Mouse (Mus musculus) cortical plate, adult 2 months (tissue): ENCODE measurements at regions not wholly inside any gene's neighbourhood (a gene's known extent, or its start where the extent isn't known, plus 50 kb on each side); places are given as distances from the start of the nearest gene placed in this dataset.

Experiments
- H3K27ac ChIP-seq: fragments of 200-500 bp; 2 replicates; pipeline ENCODE4 v1.5.1; 2012; ENCODE audit warnings: low read length, control low read depth, inconsistent platforms; ENCODE audit not compliant: insufficient read depth
- H3K4me1 ChIP-seq: fragments of 200-500 bp; 2 replicates; pipeline ENCODE4 v1.6.1; 2011; ENCODE audit warnings: low read length; ENCODE audit not compliant: control insufficient read depth, insufficient read depth
- H3K4me3 ChIP-seq: fragments of 200-500 bp; 2 replicates; pipeline ENCODE4 v1.5.1; 2011; ENCODE audit warnings: mild to moderate bottlenecking, low read length, control low read depth; ENCODE audit not compliant: insufficient read depth
- CTCF ChIP-seq: fragments of 200-500 bp; IDR thresholded peaks from 2 replicates; pipeline ENCODE4 v1.5.1; 2011; ENCODE audit warnings: mild to moderate bottlenecking, control low read depth, low read length; ENCODE audit not compliant: insufficient read depth; ENCODE audit errors: extremely low read depth
- POLR2A ChIP-seq: fragments of 200-500 bp; IDR thresholded peaks from 2 replicates; pipeline ENCODE4 v1.6.1; 2011; ENCODE audit warnings: mild to moderate bottlenecking, low read length, control low read depth; ENCODE audit not compliant: insufficient read depth; ENCODE audit errors: extremely low read depth

DNA sequence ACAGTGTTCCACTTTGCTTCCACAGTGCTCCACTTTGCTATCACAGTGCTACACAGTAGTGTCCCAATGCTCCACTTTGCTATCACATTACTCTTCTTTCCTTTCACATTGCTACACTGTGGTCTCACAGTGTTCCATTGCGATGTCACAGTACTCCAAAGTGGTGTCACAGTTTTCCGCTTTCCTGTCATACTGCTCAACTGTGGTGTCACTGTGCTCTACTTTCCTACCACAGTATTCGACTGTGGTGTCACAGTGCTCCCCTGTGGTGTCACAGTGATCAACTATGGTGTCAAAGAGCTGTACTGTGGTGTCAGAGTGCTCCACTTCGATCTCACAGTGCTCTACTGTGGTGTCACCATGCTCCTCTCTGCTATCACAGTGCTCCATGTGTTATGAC lies 76.1 kb upstream of the Trpm1 start:
- Histone ChIP-seq H3K27ac (no peak overlapping the region), H3K4me1 (no peaks in the 10 kb centered on the region), H3K4me3 (no peak overlapping the region)
- no peak for TF ChIP-seq POLR2A
- peak; percentile 35 for TF ChIP-seq CTCF

DNA sequence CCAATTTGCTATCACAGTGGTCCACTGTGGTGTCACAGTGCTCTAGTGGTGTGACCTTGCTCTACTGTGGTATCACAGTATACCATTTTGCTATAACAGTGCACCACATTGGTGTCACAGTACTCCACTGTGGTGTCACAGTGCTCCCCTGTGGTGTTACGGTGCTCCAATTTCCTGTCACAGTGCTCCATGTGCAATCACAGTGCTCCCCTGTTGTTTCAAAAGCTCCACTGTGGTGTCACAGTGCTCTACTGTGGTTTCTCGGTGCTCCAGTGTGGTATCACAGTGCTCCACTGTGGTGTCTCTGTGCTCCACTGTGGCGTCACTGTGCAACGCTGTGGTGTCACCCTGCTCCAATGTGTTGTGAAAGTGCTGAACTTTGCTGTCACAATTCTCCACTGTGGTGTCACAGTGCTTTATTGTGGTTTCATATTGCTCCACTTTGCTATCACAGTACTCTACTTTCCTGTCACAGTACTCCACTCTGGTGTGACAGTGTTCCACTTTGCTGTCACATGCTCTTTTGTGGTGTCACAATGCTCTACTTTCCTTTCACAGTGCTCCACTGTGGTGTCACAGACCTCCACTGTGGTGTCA lies 76.8 kb upstream of the Trpm1 start:
- no peak for TF ChIP-seq CTCF
- no peak for TF ChIP-seq POLR2A
- Histone ChIP-seq H3K27ac (no peak overlapping the region), H3K4me3 (no peak overlapping the region)

DNA sequence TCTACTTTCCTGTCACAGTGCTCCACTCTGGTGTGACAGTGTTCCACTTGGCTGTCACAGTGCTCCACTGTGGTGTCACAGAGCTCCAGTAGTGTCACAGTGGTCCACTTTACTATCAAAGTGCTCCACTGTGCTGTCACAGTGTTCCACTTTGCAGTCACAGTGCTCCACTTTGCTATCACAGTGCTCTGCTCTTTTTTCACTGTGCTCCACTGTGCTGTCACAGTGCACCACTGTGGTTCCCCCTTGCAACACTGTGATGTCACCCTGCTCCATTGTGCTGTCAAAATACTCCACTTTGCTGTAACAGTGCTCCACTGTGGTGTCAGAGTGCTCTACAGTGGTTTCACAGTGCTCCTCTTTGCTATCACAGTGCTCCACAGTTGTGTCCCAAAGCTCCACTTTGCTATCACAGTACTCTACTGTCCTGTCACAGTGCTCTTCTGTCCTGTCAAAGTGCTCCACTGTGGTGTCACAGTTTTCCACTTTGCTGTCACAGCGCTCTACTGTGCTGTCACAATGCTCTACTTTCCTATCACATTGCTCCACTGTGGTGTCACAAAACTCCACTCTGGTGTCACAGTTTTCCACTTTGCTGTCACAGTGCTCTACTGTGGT lies 77.8 kb upstream of the Trpm1 start:
- no peak for TF ChIP-seq CTCF
- no peak for TF ChIP-seq POLR2A
- Histone ChIP-seq H3K4me1 (no peaks in the 10 kb centered on the region), H3K4me3 (no peak overlapping the region), H3K27ac (no peak overlapping the region)

More for the DNA sequence above, 76.8 kb upstream of the Trpm1 start:
- no peaks in the 10 kb centered on the region for H3K4me1 ChIP-seq

GRCm38 (mm10) chr7:64074661-64075234 lies 78.9 kb upstream of the Trpm1 start:
- no peaks in the 10 kb centered on the region for H3K4me1 ChIP-seq
- TF ChIP-seq POLR2A (no peak), CTCF (no peak)
- no peak overlapping the region for H3K27ac ChIP-seq
- no peak overlapping the region for H3K4me3 ChIP-seq

DNA sequence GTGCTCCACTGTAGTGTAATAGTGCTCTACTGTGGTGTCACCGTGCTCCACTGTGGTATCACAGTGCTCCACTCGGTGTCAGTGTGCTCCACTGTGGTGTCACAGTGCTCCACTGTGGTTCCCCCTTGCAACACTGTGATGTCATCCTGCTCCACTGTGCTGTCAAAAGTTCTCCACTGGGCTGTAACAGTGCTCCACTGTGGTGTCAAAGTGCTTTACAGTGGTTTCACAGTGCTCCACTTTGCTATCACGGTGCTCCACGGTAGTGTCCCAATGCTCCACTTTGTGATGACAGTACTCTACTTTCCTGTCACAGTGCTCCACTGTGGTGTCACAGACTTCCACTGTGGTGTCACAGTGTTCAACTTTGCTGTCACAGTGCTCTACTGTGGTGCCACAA lies 79.4 kb upstream of the Trpm1 start:
- no peaks in the 10 kb centered on the region for H3K4me1 ChIP-seq
- H3K4me3 ChIP-seq = no peak overlapping the region
- H3K27ac ChIP-seq = no peak overlapping the region
- TF ChIP-seq CTCF = no peak
- no peak for TF ChIP-seq POLR2A

DNA sequence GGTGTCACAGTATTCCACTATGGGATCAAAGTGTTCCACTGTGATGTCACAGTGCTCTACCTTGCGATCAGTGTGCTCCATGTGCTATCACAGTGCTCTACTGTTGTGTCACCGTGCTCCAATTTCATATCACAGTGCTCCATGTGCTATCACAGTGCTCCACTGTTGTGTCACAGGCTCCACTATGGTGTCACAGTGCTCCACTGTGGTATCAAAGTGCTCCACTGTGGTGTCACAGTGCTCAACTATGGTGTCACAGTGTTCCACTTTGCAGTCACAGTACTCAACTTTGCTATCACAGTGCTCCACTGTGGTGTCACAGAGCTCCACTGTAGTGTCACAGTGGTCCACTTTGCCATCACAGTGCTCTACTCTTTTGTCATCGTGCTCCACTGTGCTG lies 79.9 kb upstream of the Trpm1 start:
- TF ChIP-seq CTCF (no peak), POLR2A (no peak)
- no peaks in the 10 kb centered on the region for H3K4me1 ChIP-seq

GRCm38 (mm10) chr7:64070930-64071329 lies 82.7 kb upstream of the Trpm1 start:
- no peak overlapping the region for H3K27ac ChIP-seq
- 0 out of 2 replicates have a peak, but pooled peaks cover under 1% of the 10 kb centered on the region for H3K4me1 ChIP-seq
- no peak overlapping the region for H3K4me3 ChIP-seq
- TF ChIP-seq POLR2A (no peak), CTCF (no peak)

More for the DNA sequence above, 79.9 kb upstream of the Trpm1 start:
- H3K27ac ChIP-seq = no peak overlapping the region
- no peak overlapping the region for H3K4me3 ChIP-seq

- H3K4me3 ChIP-seq = no peak overlapping the region
- TF ChIP-seq CTCF = no peak
- TF ChIP-seq POLR2A = no peak
- H3K27ac ChIP-seq = no peak overlapping the region
- peaks cover 4% of the 10 kb centered on the region; the same call in 1 of the 2 replicates for H3K4me1 ChIP-seq
Measured at GRCm38 (mm10) chr7:64065529-64066247, 87.9 kb upstream of the Trpm1 start.

DNA sequence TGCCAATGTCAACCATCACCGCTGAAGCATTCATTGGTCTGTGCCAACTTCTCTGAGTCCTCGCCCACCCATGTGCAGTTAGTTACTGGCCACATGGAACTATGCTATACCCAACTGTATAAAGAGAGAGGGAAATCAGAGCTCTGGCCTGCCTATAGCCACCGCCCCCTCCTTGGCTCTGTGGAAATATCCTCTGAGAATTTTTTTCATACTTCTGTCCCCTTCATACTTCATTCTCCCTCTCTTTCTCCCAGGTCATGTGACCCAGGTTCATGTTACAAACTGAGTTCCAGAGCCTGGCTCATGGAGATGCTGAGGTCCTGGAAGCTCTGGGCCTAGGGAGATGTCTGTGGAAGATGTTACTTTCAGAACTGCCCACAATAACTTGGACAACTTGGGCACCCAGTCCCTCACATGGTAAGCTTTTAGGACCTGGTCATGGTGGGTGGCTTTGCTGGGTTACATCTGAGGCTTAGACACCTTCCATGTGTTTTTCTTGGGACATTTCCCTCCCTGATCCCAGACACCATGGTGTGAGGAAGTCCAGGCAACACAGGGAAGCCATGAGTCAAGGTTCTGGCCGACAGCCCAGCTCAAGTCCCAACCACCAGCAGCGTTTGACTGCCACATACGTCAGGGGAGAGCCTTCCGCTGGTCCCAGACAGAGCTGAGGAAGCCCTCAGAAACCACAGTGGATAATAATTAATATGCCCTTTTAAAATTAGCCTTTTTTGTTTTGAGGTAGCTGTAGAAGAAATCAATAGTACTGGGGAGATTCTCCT lies 89.0 kb upstream of the Trpm1 start:
- Histone ChIP-seq H3K27ac (no peak overlapping the region), H3K4me1 (peaks cover 4% of the 10 kb centered on the region; the same call in 1 of the 2 replicates), H3K4me3 (no peak overlapping the region)
- TF ChIP-seq CTCF (no peak), POLR2A (no peak)
